Mouse (Mus musculus) C2C12 (cell line): ENCODE measurements at regions not wholly inside any gene's neighbourhood (a gene's known extent, or its start where the extent isn't known, plus 50 kb on each side); places are given as distances from the start of the nearest gene placed in this dataset.

Experiments
- H3K27me3 ChIP-seq: one replicate; pipeline ENCODE4 v1.6.1; 2011; ENCODE audit not compliant: control insufficient read depth, insufficient read depth, insufficient read length
- H3K36me3 ChIP-seq: one replicate; pipeline ENCODE4 v1.6.1; 2011; ENCODE audit not compliant: control insufficient read depth, insufficient read depth
- H3K4me3 ChIP-seq: one replicate; pipeline ENCODE4 v1.5.1; 2011; ENCODE audit warnings: mild to moderate bottlenecking, control low read depth; ENCODE audit not compliant: poor library complexity, insufficient read depth, severe bottlenecking
- H3K79me2 ChIP-seq: one replicate; pipeline ENCODE4 v1.6.1; 2011; ENCODE audit not compliant: control insufficient read depth, insufficient read depth
- H3K79me3 ChIP-seq: one replicate; pipeline ENCODE4 v1.6.1; 2011; ENCODE audit warnings: low read depth, control low read depth
- H3ac ChIP-seq: one replicate; pipeline ENCODE3; 2011; ENCODE audit warnings: low read depth; ENCODE audit not compliant: control insufficient read depth, insufficient read length
- CEBPB ChIP-seq: IDR thresholded peaks from one replicate; pipeline ENCODE4 v1.6.1; 2011; ENCODE audit warnings: low read depth, mild to moderate bottlenecking, control low read depth, moderate library complexity
- CTCF ChIP-seq: IDR thresholded peaks from one replicate; pipeline ENCODE4 v1.5.1; 2011; ENCODE audit not compliant: control insufficient read depth, insufficient read depth, insufficient read length
- FOSL1 ChIP-seq: IDR thresholded peaks from one replicate; pipeline ENCODE4 v1.8.0; 2011; ENCODE audit warnings: mild to moderate bottlenecking, low read length; ENCODE audit not compliant: poor library complexity, insufficient read depth, severe bottlenecking
- MAX ChIP-seq: IDR thresholded peaks from one replicate; pipeline ENCODE4 v1.6.1; 2011; ENCODE audit warnings: mild to moderate bottlenecking, control low read depth
- MYOD1 ChIP-seq: IDR thresholded peaks from one replicate; pipeline ENCODE4 v1.6.1; 2011; ENCODE audit warnings: low read depth; ENCODE audit not compliant: control insufficient read depth, insufficient read length
- MYOG ChIP-seq: IDR thresholded peaks from one replicate; pipeline ENCODE4 v1.6.1; 2011; ENCODE audit not compliant: control insufficient read depth, insufficient read length; ENCODE audit errors: extremely low read depth
- USF1 ChIP-seq: IDR thresholded peaks from one replicate; pipeline ENCODE4 v1.6.1; 2011; ENCODE audit warnings: low read depth, mild to moderate bottlenecking, control low read depth, moderate library complexity

GRCm38 (mm10) chr1:185607611-185608010, 153.0 kb downstream of the Slc30a10 start:
- Histone ChIP-seq H3K4me3 (no peak overlapping the region), H3K27me3 (no peaks in the 10 kb centered on the region), H3K79me3 (no peaks in the 10 kb centered on the region), H3ac (no peak overlapping the region), H3K36me3 (no peaks in the 10 kb centered on the region), H3K79me2 (no peaks in the 10 kb centered on the region)
- TF ChIP-seq CEBPB (no peak), MAX (no peak), MYOG (no peak), CTCF (no peak), FOSL1 (no peak), MYOD1 (no peak), USF1 (no peak)

GRCm38 (mm10) chr1:185608440-185608839, 153.8 kb downstream of the Slc30a10 start:
- no peaks in the 10 kb centered on the region for H3K36me3 ChIP-seq
- TF ChIP-seq MAX = no peak
- no peak for TF ChIP-seq CTCF
- no peak for TF ChIP-seq MYOD1
- H3K79me2 ChIP-seq = no peaks in the 10 kb centered on the region
- H3K27me3 ChIP-seq = no peaks in the 10 kb centered on the region
- H3ac ChIP-seq = no peak overlapping the region
- H3K79me3 ChIP-seq = no peaks in the 10 kb centered on the region
- H3K4me3 ChIP-seq = no peak overlapping the region

- H3K79me3 ChIP-seq = no peaks in the 10 kb centered on the region
- H3ac ChIP-seq = no peak overlapping the region
- no peaks in the 10 kb centered on the region for H3K36me3 ChIP-seq
- no peak overlapping the region for H3K4me3 ChIP-seq
- no peaks in the 10 kb centered on the region for H3K79me2 ChIP-seq
- TF ChIP-seq MYOG (no peak), CTCF (no peak), MAX (no peak), CEBPB (no peak), MYOD1 (no peak), USF1 (no peak), FOSL1 (no peak)
- no peaks in the 10 kb centered on the region for H3K27me3 ChIP-seq
Measured at GRCm38 (mm10) chr1:185610586-185610985, 155.9 kb downstream of the Slc30a10 start.

GRCm38 (mm10) chr1:185615819-185616429, 161.3 kb downstream of the Slc30a10 start:
- TF ChIP-seq MAX (no peak), CEBPB (no peak), MYOD1 (no peak), MYOG (no peak), USF1 (no peak), CTCF (no peak), FOSL1 (no peak)
- no peak overlapping the region for H3K4me3 ChIP-seq
- H3ac ChIP-seq = no peak overlapping the region
- no peaks in the 10 kb centered on the region for H3K79me3 ChIP-seq
- no peaks in the 10 kb centered on the region for H3K27me3 ChIP-seq
- H3K36me3 ChIP-seq = no peaks in the 10 kb centered on the region
- H3K79me2 ChIP-seq = no peaks in the 10 kb centered on the region

- Histone ChIP-seq H3K27me3 (no peaks in the 10 kb centered on the region), H3ac (no peak overlapping the region), H3K36me3 (no peaks in the 10 kb centered on the region), H3K79me3 (no peaks in the 10 kb centered on the region), H3K4me3 (no peak overlapping the region), H3K79me2 (no peaks in the 10 kb centered on the region)
- no peak for TF ChIP-seq MYOG
- TF ChIP-seq MYOD1 = no peak
- TF ChIP-seq CEBPB = no peak
- no peak for TF ChIP-seq USF1
- TF ChIP-seq MAX = no peak
- TF ChIP-seq CTCF = no peak
Measured at GRCm38 (mm10) chr1:185617691-185618090, 163.0 kb downstream of the Slc30a10 start.

GRCm38 (mm10) chr1:185619011-185619410, 164.4 kb downstream of the Slc30a10 start:
- H3K79me3 ChIP-seq = no peaks in the 10 kb centered on the region
- no peak for TF ChIP-seq CEBPB
- TF ChIP-seq USF1 = no peak
- TF ChIP-seq FOSL1 = no peak
- TF ChIP-seq MYOD1 = no peak
- no peak for TF ChIP-seq MAX
- no peaks in the 10 kb centered on the region for H3K36me3 ChIP-seq
- no peaks in the 10 kb centered on the region for H3K27me3 ChIP-seq
- no peaks in the 10 kb centered on the region for H3K79me2 ChIP-seq
- no peak overlapping the region for H3ac ChIP-seq
- H3K4me3 ChIP-seq = no peak overlapping the region
